Mouse (Mus musculus): ENCODE measurements around the gene R3hdm1. TPM values are rescaled to one million over a fixed set of nuclear protein-coding genes. Genes with fewer than 3 reads are reported as not detected.
"Not testable (repeated sequence)": the region's sequence is repeated elsewhere in the genome, so short reads cannot be mapped to it uniquely, and the experiment has no call there.

Gene R3hdm1
- total RNA-seq, 2 experiments from 2014 or later, result 418 to 474 TPM

GRCm38 (mm10) chr1:128102251-128102640 lies 855 bp upstream of the R3hdm1 start:
- intact Hi-C loops (cut with DNase I), result no loop called here
- peak in 1 of 2 experiments; percentile 58 for DNase-seq (ENCODE audit: low spot score in 2 of 2)

- peak in 1 of 2 experiments; percentile 21 for DNase-seq (ENCODE audit: low spot score in 2 of 2)
- intact Hi-C loops (cut with DNase I), result no loop called here
Measured at GRCm38 (mm10) chr1:128103520-128104088, 503 bp downstream of the R3hdm1 start.

GRCm38 (mm10) chr1:128120913-128121627 lies 18.0 kb downstream of the R3hdm1 start:
- intact Hi-C loops (cut with DNase I), result no loop called here
- DNase-seq (ENCODE audit: low spot score in 2 of 2), result no peak

GRCm38 (mm10) chr1:128136222-128136621 lies 33.1 kb downstream of the R3hdm1 start:
- DNase-seq (ENCODE audit: low spot score in 2 of 2), result not testable (repeated sequence)
- intact Hi-C loops (cut with DNase I), result loop anchor here (5.0 kb wide), 1 partner anchor 189 kb away; no protein-coding TSS in a partner anchor

GRCm38 (mm10) chr1:128141039-128141438 lies 37.9 kb downstream of the R3hdm1 start:
- peak in 1 of 2 experiments; percentile 55 for DNase-seq (ENCODE audit: low spot score in 2 of 2)

GRCm38 (mm10) chr1:128141737-128142136 lies 38.6 kb downstream of the R3hdm1 start:
- peak; percentile 54 to 66 for DNase-seq (ENCODE audit: low spot score in 2 of 2)
- intact Hi-C loops (cut with DNase I), result loop anchor here (5.0 kb wide), 1 partner anchor 314 kb away; no protein-coding TSS in a partner anchor

More at GRCm38 (mm10) chr1:128141039-128141438, 37.9 kb downstream of the R3hdm1 start:
- intact Hi-C loops (cut with DNase I), result loop anchor here (5.0 kb wide), 1 partner anchor 314 kb away; no protein-coding TSS in a partner anchor

- DNase-seq (ENCODE audit: low spot score in 2 of 2), result no peak
- intact Hi-C loops (cut with DNase I), result no loop called here
Measured at GRCm38 (mm10) chr1:128166956-128167355, 63.9 kb downstream of the R3hdm1 start.

GRCm38 (mm10) chr1:128170104-128170503 lies 67.0 kb downstream of the R3hdm1 start:
- intact Hi-C loops (cut with DNase I), result no loop called here
- no peak for DNase-seq (ENCODE audit: low spot score in 2 of 2)

- DNase-seq (ENCODE audit: low spot score in 2 of 2), result no peak
- intact Hi-C loops (cut with DNase I), result no loop called here
Measured at GRCm38 (mm10) chr1:128191426-128191825, 88.3 kb downstream of the R3hdm1 start.

- intact Hi-C loops (cut with DNase I), result no loop called here
- no peak for DNase-seq (ENCODE audit: low spot score in 2 of 2)
Measured at GRCm38 (mm10) chr1:128192369-128192768, 89.3 kb downstream of the R3hdm1 start.

GRCm38 (mm10) chr1:128194011-128194410 lies 90.9 kb downstream of the R3hdm1 start:
- intact Hi-C loops (cut with DNase I), result no loop called here
- DNase-seq (ENCODE audit: low spot score in 2 of 2), result no peak

- no peak for DNase-seq (ENCODE audit: low spot score in 2 of 2)
- intact Hi-C loops (cut with DNase I), result no loop called here
Measured at GRCm38 (mm10) chr1:128197353-128197752, 94.3 kb downstream of the R3hdm1 start.

GRCm38 (mm10) chr1:128213261-128213660 lies 110.2 kb downstream of the R3hdm1 start:
- intact Hi-C loops (cut with DNase I), result no loop called here
- no peak for DNase-seq (ENCODE audit: low spot score in 2 of 2)

- DNase-seq (ENCODE audit: low spot score in 2 of 2), result no peak
- intact Hi-C loops (cut with DNase I), result no loop called here
Measured at GRCm38 (mm10) chr1:128221886-128222285, 118.8 kb downstream of the R3hdm1 start.

- intact Hi-C loops (cut with DNase I), result no loop called here
Measured at GRCm38 (mm10) chr1:128223304-128223703, 120.2 kb downstream of the R3hdm1 start.

GRCm38 (mm10) chr1:128235181-128235580 lies 132.1 kb downstream of the R3hdm1 start:
- no peak for DNase-seq (ENCODE audit: low spot score in 2 of 2)
- intact Hi-C loops (cut with DNase I), result no loop called here

More at GRCm38 (mm10) chr1:128223304-128223703, 120.2 kb downstream of the R3hdm1 start:
- no peak for DNase-seq (ENCODE audit: low spot score in 2 of 2)

GRCm38 (mm10) chr1:128243627-128243995 lies 140.5 kb downstream of the R3hdm1 start, which contains the start of gene Ubxn4:
Ubxn4 (plus strand) TSS chr1:128243964.
- no peak for DNase-seq (ENCODE audit: low spot score in 2 of 2)
- intact Hi-C loops (cut with DNase I), result no loop called here

GRCm38 (mm10) chr1:128243996-128244726 lies 141.1 kb downstream of the R3hdm1 start:
- DNase-seq (ENCODE audit: low spot score in 2 of 2), result peak; percentile 96
- intact Hi-C loops (cut with DNase I), result no loop called here

GRCm38 (mm10) chr1:128244727-128245355 lies 141.7 kb downstream of the R3hdm1 start:
- peak in 1 of 2 experiments; percentile 25 for DNase-seq (ENCODE audit: low spot score in 2 of 2)
- intact Hi-C loops (cut with DNase I), result no loop called here

- intact Hi-C loops (cut with DNase I); DNase-seq (ENCODE audit: low spot score in 2 of 2): not testable (repeated sequence)
Measured at GRCm38 (mm10) chr1:128267061-128267460, 164.0 kb downstream of the R3hdm1 start.
